Mouse (Mus musculus): ENCODE data around the gene Anxa5. TPM values are rescaled to one million over a fixed set of nuclear protein-coding genes. Genes with fewer than 3 reads are reported as not detected.

Gene Anxa5
- total RNA-seq (2012; rRNA removed), result 40.7 and 42.3 TPM in 2 replicates
- polyA plus RNA-seq (2012; ENCODE audit: insufficient read depth in 1 of 2, insufficient read length in 2 of 2, low read depth in 1 of 2, low replicate concordance in 2 of 2, missing spikeins in 1 of 2), result 100 to 1,000 TPM in 1 of 2 experiments, not detected in 1; 111 TPM

DNA sequence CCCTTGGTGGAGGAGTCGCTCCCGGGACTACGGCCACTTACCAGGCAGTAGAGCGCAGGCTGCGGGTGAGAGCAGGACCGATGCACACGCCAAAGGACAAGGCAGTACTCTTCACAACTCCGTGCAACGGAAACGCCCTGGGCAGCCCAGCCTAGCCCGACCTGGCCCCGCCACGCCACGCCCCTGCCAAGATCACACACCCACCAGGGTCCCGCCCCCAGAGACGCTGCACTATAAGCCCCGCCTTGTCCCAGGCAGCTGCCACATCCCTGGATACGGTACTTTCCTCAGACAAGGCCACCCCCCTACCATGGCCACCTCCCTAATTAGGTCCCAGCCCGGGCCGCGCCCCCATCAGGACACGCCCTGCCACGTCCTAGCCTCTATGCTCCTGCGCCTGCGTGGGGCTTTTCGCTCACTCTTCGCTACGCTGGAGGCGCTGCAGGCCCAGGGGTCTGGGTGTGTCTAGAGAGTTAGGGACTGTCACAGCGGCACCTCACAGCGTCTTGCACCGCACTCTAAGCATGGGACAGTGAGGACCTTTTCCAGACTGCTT, at the start of gene Anxa5, which contains the start of gene 1810062G17Rik:
TSS of gene Anxa5 (minus strand) at position 363 of the 556 bp plus-strand sequence.
TSS of gene 1810062G17Rik (plus strand) at position 406 of the 556 bp plus-strand sequence.
- Histone ChIP-seq H3K27me3 (ENCODE audit: control insufficient read depth in 1 of 2, insufficient read depth in 2 of 2, low read length in 2 of 2) (no peaks in the 10 kb centered on the region), H3K9me3 (replicated peaks; ENCODE audit: insufficient read depth, low read length) (no peaks in the 10 kb centered on the region), H3K4me3 (ENCODE audit: control insufficient read depth in 1 of 2, insufficient read depth in 1 of 2, low read depth in 2 of 2, low read length in 2 of 2) (peak within 1 kb of the TSS; percentile 74 to 97), H3K4me1 (ENCODE audit: control insufficient read depth in 1 of 2, insufficient read depth in 2 of 2, low read length in 2 of 2) (peaks cover 7 to 15% of the 10 kb centered on the region in 2 experiments), H3K27ac (ENCODE audit: control insufficient read depth, low read depth, low read length) (peak within 1 kb of the TSS; percentile 75), H3K79me2 (ENCODE audit: control insufficient read depth, insufficient read depth, low read length, poor library complexity) (no peaks in the 10 kb centered on the region; the same call in 1 of the 2 replicates), H3K9ac (ENCODE audit: control insufficient read depth, low read depth, low read length, poor library complexity, severe bottlenecking) (peak within 1 kb of the TSS; percentile 69), H3K36me3 (ENCODE audit: control insufficient read depth in 1 of 2, insufficient read depth in 2 of 2, low read length in 2 of 2) (peaks cover 0 to 17% of the 10 kb centered on the region in 2 experiments; a peak in 2 of 4 replicates)
- peak; percentile 99 for DNase-seq (ENCODE audit: low read depth, low spot score)
- no peak for TF ChIP-seq CHD2 (IDR thresholded peaks at IDR 0.05; ENCODE audit: low read length)
- TF ChIP-seq KAT2A (conservative IDR thresholded peaks at IDR 0.05; ENCODE audit: low read depth, low read length), result no peak; the same call in 1 of the 2 replicates
- no peak for TF ChIP-seq POLR2AphosphoS5 (IDR thresholded peaks at IDR 0.05; ENCODE audit: borderline replicate concordance, low read depth, low read length)
- TF ChIP-seq JUND (IDR thresholded peaks at IDR 0.05; ENCODE audit: low read depth, low read length), result no peak
- peak; percentile 69 for TF ChIP-seq SIN3A (IDR thresholded peaks at IDR 0.05; ENCODE audit: low read length)
- TF ChIP-seq ZC3H11A (IDR thresholded peaks at IDR 0.05; ENCODE audit: low read depth, low read length), result no peak
- TF ChIP-seq ETS1 (IDR thresholded peaks at IDR 0.05; ENCODE audit: low read depth, low read length), result peak; percentile 16
- peak in 2 of 3 experiments; percentile 26 to 33; a peak in 2 of 6 replicates for TF ChIP-seq CTCF (IDR thresholded peaks at IDR 0.05 in 2 of 3, conservative IDR thresholded peaks at IDR 0.05 in 1 of 3; ENCODE audit: control insufficient read depth in 1 of 3, insufficient read depth in 1 of 3, low read depth in 2 of 3, low read length in 3 of 3, poor library complexity in 1 of 3, severe bottlenecking in 1 of 3)
- no peak for TF ChIP-seq HCFC1 (IDR thresholded peaks at IDR 0.05; ENCODE audit: low read depth, low read length)
- no peak for TF ChIP-seq CHD1 (IDR thresholded peaks at IDR 0.05; ENCODE audit: low read depth, low read length)
- peak; percentile 79 for TF ChIP-seq NELFE (IDR thresholded peaks at IDR 0.05; ENCODE audit: low read depth, low read length)
- no peak; the same call in 1 of the 2 replicates for TF ChIP-seq MAZ (IDR thresholded peaks at IDR 0.05; ENCODE audit: low read depth, low read length)
- 0 out of 2 replicates have a peak, but pooled peaks have one; percentile 48 for TF ChIP-seq ZMIZ1 (IDR thresholded peaks at IDR 0.05; ENCODE audit: low read depth, low read length)
- TF ChIP-seq MAX (IDR thresholded peaks at IDR 0.05; ENCODE audit: low read length), result peak; percentile 9; the same call in 1 of the 2 replicates
- no peak for TF ChIP-seq ELF1 (IDR thresholded peaks at IDR 0.05; ENCODE audit: low read depth, low read length)
- no peak for TF ChIP-seq ZKSCAN1 (IDR thresholded peaks at IDR 0.05; ENCODE audit: low read depth, low read length)
- TF ChIP-seq SMC3 (IDR thresholded peaks at IDR 0.05; ENCODE audit: low read depth, low read length), result no peak
- TF ChIP-seq MYC (IDR thresholded peaks at IDR 0.05; ENCODE audit: low read depth, low read length), result 0 out of 2 replicates have a peak, but pooled peaks have one; percentile 9
- no peak for TF ChIP-seq USF2 (IDR thresholded peaks at IDR 0.05; ENCODE audit: borderline replicate concordance in 1 of 2, insufficient read depth in 1 of 2, low read depth in 1 of 2, low read length in 2 of 2)
- TF ChIP-seq MXI1 (IDR thresholded peaks at IDR 0.05; ENCODE audit: low read depth, low read length), result peak; percentile 71; the same call in 1 of the 2 replicates
- TF ChIP-seq TBP (IDR thresholded peaks at IDR 0.05; ENCODE audit: low read depth, low read length), result 0 out of 2 replicates have a peak, but pooled peaks have one; percentile 13
- TF ChIP-seq NRF1 (IDR thresholded peaks at IDR 0.05; ENCODE audit: insufficient read depth, low read depth, low read length, poor library complexity, severe bottlenecking), result peak; percentile 100
- 0 out of 2 replicates have a peak, but pooled peaks have one; percentile 16 for TF ChIP-seq USF1 (IDR thresholded peaks at IDR 0.05; ENCODE audit: low read depth, low read length)
- no peak for TF ChIP-seq ZNF384 (IDR thresholded peaks at IDR 0.05; ENCODE audit: low read depth, low read length)
- no peak for TF ChIP-seq GABPA (IDR thresholded peaks at IDR 0.05; ENCODE audit: low read depth, low read length)
- TF ChIP-seq GATA1 (IDR thresholded peaks at IDR 0.05; ENCODE audit: low read depth, low read length), result no peak
- no peak for TF ChIP-seq UBTF (IDR thresholded peaks at IDR 0.05; ENCODE audit: borderline replicate concordance, insufficient read depth, low read depth, low read length)
- no peak for TF ChIP-seq RAD21 (IDR thresholded peaks at IDR 0.05; ENCODE audit: low read depth, low read length)
- TF ChIP-seq POLR2AphosphoS2 (IDR thresholded peaks at IDR 0.05; ENCODE audit: low read length), result peak; percentile 79; the same call in 1 of the 2 replicates
- TF ChIP-seq TAL1 (IDR thresholded peaks at IDR 0.05; ENCODE audit: low read length), result no peak
- no peak for TF ChIP-seq RCOR1 (IDR thresholded peaks at IDR 0.05; ENCODE audit: low read depth, low read length)
- TF ChIP-seq E2F4 (IDR thresholded peaks at IDR 0.05; ENCODE audit: borderline replicate concordance, low read depth, low read length), result no peak
- TF ChIP-seq TCF12 (IDR thresholded peaks at IDR 0.05; ENCODE audit: low read depth, low read length), result peak; percentile 32; the same call in 1 of the 2 replicates
- TF ChIP-seq MAFK (IDR thresholded peaks at IDR 0.05; ENCODE audit: borderline replicate concordance, low read depth, low read length), result no peak
- TF ChIP-seq POLR2A (IDR thresholded peaks at IDR 0.05; ENCODE audit: control insufficient read depth in 1 of 2, insufficient read depth in 1 of 2, low read depth in 1 of 2, low read length in 2 of 2, poor library complexity in 1 of 2), result peak; percentile 51 to 78; a peak in 3 of 4 replicates
- no peak for TF ChIP-seq MYB (IDR thresholded peaks at IDR 0.05; ENCODE audit: low read depth, low read length)
